Mouse (Mus musculus): ENCODE results near the gene Etnk1.

DNA sequence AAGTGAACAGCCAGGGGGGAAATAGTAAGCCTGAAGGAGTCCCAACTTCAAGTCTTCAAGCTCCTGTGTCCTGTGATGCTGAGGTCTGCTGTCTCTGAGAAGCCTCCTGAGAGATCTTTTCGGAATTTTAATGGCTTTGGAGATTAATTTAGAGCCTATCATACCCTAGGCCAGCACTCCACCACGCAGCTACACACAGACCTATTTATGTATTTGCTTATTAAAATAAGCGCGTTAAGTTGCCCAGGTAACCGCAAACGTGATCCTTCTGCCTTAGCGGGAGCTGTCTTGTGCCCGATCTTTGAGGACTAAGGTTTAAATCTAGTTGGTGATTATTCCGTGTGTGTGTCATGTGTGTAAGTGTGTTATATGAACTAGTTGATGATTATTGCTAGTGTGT is 23.7 kb upstream of the Etnk1 start:
- TF ChIP-seq CTCF (IDR thresholded peaks at IDR 0.05; ENCODE audit: borderline replicate concordance, insufficient read depth, low read length) (no peak), POLR2A (IDR thresholded peaks at IDR 0.05; ENCODE audit: low read depth, low read length) (no peak)
